Mouse (Mus musculus) C2C12 (cell line): Measurements from ENCODE around the gene Hacl1.

ENCODE experiments used
- CEBPB ChIP-seq: IDR thresholded peaks from one replicate; pipeline ENCODE4 v1.6.1; 2011; ENCODE audit warnings: low read depth, mild to moderate bottlenecking, control low read depth, moderate library complexity
- CTCF ChIP-seq: IDR thresholded peaks from one replicate; pipeline ENCODE4 v1.5.1; 2011; ENCODE audit not compliant: control insufficient read depth, insufficient read depth, insufficient read length
- MAX ChIP-seq: IDR thresholded peaks from one replicate; pipeline ENCODE4 v1.6.1; 2011; ENCODE audit warnings: mild to moderate bottlenecking, control low read depth
- USF1 ChIP-seq: IDR thresholded peaks from one replicate; pipeline ENCODE4 v1.6.1; 2011; ENCODE audit warnings: low read depth, mild to moderate bottlenecking, control low read depth, moderate library complexity

DNA sequence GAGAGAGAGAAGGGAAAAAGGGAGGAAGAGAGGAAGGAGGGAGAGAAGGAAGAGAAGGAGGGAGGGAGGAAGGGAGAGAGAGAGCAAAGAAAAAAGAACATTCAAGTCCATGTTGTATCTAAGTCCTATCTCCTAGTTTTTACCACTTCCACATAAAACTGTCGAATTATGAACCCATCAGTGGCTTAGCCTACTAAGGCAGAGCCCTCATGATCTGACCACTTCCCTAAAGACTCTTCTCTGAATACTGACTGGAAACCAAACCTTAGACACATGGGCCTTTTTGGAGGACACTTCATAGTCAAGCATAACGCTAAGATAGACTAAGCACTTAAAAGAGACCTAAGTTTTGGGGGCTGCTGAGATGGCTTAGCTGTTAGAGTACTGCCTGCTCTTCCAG lies 48.0 kb downstream of the Hacl1 start:
- TF ChIP-seq CTCF (no peak), MAX (no peak), CEBPB (no peak), USF1 (no peak)
